Mouse (Mus musculus) layer of hippocampus, postnatal 14 days (tissue): ENCODE measurements around the gene Msl1. TPM values are rescaled to one million over a fixed set of nuclear protein-coding genes. Genes with fewer than 3 reads are reported as not detected.
A peak's percentile ranks its signal among the peaks of the same experiment; 100 is the strongest.

Source experiments
- DNase-seq, 2 experiments: peaks; one replicate each; pipeline ENCODE4 v3.0.0; 2021 to 2022; ENCODE audit warnings: low spot score in 2 of 2, mixed read lengths in 1 of 2
- total RNA-seq, 2 experiments: library from RNA; stranded (reverse); gene quantifications; 2 replicates each; pipeline ENCODE4 v1.2.3; 2021

Gene Msl1
- total RNA-seq, 2 experiments from 2014 or later, result 149 to 161 TPM

DNA sequence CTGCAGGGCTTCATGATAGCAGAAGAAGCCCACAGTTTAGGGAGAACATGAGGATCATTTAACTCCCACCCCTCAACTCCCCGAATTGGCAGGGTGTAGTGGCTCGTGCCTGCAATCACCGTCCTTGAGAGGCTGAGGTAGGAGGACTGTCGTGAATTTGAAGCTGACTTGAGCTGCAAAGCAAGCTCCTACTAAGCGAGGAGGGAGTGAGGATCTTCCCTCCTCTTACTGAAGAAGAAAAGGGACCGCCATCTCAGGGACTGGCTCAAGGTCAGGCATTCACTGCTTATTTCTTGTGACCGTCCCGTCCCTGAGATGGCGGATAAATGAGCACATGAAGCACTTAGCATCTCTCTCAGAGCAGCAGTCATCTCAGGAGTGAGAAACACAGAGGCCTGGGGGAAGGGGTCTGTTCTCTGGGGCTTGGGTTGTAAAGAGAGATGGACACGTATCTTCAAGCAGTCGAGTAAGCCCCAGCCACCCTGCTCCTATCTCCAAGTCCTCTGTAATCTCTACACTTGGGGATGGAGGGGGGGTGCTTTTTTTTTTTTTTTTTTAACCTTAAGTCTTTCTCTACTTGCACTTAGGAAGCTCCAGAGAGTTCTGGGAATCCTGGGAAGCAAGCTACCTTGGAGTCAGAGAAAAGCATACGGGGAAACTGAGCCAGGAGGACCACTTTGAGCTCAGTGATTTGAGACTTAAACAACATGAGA, 19.1 kb upstream of the Msl1 start:
- no peak for DNase-seq

DNA sequence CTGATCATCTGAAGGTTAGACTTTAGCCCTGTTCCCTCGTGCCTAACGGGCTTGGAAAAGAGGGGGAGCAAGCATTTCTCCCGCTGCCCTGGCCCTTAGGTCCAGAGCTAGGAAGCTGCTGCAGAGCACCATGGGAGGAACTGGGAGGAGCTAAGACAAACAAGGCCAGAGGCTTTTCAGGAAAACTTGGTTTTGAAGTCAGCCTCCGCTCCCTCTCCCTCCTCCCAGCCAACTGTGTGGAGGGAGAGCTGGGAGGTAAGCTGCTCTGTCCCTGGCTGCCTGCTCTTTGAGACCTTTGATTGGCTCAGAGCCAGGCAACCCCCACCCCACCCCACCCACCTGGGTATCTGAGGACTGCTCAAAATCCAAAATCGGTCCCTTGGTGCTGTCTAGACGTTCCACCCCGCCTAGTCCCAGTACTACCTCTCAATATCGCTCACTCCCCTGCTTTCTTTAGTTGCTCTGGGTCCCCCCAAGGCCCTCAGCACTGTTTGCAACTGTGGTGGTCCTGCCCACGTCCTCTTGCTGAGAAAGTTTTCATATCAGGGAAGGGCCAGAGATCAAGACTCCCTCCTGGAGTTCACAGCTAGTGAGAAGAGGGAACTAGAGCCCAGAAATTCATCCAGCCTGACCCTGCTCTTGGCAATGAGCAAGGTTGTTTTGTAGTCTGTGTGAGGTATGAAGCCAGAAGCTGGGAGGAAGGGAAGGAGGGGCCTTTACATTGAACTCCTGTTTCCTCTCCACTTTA, 18.3 kb upstream of the Msl1 start:
- no peak for DNase-seq

DNA sequence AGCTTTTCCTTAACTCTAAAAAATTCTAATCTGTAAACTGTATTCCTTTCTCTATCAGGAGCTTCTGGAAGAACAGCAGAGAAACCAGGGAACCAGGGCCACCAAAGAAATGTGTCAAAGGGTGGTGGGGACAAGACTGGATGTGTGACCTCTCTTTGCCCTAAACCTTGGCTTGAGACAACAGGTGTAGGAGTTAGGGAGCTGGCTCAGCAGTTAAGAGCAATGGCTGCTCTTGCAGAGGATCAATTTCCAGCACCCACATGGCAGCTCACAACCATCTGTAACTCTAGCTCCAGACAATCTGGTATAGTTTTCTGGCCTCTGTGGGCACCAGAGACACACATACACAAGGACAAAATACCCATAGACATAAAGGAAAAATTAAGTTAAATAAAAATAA, 17.4 kb upstream of the Msl1 start:
- DNase-seq, result no peak

DNA sequence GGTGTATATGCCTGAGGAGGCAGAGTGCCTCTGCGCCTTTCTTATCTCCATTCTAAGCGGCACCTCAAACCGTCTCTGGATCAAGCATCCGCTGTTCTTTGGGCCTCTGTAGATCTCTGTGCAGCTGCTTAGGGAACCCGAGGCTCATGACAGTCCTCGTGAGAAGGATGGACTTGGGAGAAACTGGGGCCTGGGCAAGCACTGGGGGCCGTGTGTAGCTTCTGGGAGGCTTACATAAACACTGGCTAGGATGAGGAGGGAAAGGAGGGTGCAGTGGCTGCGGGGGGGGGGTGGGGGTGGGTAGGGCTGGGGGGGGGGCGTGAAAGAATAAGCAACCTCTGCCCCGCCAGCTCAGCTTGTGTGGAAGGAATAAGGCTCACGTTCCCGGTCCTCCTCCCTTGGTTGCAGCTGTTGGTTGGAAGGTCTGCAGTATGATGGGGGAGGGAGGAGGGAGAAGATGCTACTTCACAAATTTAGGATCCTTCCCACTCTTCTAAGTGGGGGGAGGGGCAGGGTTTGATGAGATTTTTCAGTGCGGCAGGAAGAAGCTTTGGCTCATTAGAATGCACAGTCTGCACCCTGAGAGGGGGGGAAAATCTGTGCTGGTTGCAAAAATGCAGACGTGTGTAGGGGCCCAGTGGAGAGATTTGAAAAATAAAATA, 13.3 kb upstream of the Msl1 start:
- DNase-seq, result peak; percentile 55 to 85

DNA sequence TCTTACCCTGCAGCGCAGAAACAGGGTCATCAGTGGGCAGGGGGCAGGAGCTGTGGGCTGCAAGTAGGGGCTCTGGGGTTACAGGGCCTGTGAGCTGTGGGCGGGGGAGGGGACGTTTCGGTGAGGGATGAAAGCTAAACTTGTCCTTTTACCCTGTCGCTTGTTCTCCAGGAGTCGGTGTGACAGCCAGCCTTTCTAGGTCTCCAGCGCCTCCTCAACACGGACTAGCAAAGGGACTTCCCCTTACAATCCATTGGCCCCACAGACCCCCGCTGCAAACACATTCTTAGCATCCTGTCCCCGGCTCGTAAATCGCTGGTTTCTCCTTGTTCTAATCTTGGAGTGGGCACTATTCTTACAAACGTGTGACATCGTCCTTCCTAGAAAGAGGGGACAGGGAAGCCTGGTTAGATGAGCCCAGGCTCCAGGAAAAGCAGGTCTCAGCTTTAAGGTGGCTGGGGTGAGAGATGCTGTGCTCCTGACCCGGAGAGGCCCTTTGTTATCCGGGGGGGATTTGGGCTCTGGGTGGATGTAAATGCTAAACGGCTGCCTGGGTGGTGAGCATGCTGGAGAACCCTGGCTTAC, 12.6 kb upstream of the Msl1 start:
- DNase-seq, result no peak

DNA sequence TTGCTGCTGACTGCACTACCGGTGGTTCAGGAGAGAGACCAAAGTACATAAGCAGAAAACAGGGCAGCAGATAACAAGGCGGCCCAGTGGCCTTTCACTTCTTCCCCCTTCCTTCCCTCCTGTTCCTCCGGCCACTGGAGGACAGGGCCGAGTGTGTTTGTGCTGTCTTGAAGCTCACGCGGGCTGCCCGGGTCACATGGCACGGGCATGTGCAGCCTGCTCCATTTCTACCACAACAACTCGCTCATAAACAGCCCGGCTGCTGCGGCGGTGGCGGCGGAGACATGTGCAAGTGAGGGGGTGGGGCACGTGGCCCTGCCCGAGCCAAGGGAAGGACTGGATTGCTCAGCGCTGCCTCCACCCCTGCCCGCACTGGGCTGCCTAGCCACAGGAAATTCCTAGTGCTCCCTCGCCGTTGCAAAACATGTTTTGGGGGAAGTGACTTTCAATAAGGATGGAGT, 12.1 kb upstream of the Msl1 start:
- peak; percentile 95 to 96 for DNase-seq

DNA sequence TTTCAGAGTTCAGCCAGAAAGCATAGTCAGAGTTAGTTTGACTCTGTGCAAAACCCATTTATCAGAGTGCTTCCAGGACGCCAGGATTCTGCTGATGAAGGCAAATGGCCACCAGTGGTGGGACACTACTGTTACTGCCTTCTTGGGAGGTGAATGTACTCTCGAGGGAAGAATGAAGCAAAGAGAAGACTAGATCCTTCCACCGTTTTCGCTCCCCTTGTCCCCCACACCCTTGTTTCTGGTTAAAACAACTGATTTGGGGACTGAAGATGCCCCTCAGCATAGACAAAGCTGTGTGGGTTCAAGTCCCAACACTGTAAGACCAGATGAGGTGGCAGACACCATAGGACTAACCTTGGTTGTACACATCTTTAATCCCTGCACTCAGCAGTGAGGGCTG, 11.2 kb upstream of the Msl1 start:
- DNase-seq, result no peak

DNA sequence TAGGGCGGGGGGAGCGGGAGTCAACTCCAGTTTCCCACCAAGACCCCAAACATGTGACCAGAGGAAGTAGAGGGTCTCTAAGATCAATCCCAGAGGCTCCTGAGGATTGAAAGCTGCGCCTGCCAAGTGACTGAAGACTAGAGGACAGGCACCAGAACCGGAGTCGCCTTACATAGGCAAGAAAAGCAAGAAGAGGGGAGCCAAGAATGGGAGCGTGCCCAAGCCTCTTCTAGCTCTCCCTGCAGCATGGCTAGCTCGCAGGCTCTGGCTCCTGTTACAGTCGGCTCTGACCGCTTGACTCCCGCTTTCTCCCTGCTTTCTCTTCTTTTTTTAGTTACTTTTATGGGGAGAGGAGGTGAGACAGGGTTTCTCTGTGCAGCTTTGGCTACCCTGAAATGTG, 10.1 kb upstream of the Msl1 start:
- DNase-seq, result no peak

DNA sequence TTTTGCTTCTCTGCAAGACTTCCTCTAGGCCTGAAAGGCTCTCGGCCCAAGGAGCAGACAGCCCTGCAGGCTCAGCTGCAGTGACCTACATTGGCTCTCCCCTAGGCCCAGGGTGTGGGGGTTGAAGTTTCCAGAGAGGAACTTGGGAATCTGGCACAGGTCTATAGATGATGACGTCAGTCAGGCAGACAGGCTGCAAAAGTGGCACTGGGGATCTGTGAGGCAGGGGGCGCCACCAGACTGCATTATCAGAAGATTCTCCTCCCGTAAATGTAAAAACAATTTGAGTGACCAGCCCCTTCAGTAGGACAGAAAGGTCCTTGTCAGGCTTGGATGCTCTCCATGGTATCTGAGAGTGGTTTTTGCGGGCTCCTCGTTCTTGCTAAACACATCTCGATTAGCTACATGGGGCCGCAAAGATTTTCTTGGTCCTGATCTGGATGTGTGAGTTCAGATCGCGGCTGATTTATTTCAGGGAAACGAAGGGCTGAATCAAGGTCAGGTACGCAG, 9.5 kb upstream of the Msl1 start:
- peak; percentile 79 to 91 for DNase-seq

DNA sequence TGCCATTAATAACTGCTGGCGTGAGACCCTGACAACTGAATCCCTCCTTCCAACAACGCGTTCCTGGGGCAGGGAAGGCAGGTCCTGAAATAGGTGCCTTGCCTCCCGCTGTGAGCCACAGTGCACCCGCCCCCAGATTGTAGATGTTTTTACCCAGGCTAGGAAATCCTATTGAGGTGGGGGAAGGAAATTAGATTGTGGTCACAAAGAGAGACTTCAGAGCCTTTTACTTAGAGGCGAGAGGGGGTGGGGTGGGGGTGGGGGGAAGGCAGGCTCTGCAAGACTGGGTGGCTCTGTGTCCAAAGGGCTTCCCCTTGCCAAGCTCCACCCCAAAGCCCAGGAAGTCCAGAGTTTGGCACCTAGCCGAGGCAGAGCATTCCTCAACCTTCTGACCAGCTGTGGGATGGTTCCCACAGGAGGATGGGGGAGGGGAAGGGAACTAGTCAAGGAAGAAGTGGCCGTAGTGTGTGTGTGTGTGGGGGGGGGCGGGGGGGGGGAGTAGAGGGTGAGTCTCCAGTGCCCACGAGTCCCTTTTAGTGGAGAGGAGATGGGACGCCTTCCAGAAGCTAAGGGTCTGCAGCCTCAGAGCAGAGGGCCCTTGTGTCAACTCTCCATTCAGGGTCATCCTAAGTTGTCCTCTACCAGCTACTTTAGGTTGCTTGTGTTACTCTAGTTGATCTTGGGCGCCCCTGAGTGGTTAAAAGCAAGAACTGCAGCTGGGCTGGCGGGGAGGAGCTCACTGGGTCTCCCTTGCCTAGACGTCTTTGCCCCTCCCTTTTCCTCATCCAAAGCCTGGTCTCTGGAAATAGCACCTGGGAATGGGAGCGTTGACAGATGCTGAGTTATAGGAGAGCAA, 8.7 kb upstream of the Msl1 start:
- DNase-seq, result peak; percentile 98

DNA sequence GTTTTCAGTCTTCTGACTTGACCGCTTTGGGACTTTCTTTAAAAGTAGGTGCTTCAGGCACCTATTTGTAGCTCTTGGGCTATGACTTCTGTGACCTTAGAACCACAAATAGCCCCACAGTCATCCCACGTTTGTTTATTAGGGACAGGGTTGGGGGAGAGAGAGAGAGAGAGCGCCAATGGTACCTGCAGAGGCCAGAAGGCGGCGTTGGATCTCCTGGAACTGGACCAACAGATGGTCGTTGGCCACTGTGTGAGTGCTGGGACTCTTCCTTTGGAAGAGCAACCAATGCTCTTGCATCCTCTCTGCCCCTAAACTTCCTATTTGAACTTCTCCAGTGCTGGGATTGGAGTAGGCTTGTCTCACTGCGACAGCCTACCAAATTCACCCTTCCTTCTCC, 8.1 kb upstream of the Msl1 start:
- no peak for DNase-seq

DNA sequence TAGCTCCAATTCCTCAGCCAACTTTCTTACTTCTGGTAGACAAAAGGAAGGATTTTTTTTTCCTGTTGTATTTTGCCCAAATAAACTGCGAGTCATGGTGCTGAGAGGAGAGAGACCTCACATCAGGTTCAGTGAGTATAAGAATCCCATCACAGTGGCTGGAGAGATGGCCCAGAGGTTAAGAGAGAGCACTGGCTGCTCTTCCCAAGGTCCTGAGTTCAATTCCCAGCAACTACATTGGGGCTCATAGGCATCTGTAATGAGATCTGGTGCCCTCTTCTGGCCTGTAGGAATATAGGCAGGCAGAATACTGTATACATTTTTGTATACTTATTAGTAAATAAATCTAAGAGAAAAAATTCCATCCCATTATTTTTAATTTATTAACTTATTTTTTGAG, 7.6 kb upstream of the Msl1 start:
- DNase-seq, result no peak

DNA sequence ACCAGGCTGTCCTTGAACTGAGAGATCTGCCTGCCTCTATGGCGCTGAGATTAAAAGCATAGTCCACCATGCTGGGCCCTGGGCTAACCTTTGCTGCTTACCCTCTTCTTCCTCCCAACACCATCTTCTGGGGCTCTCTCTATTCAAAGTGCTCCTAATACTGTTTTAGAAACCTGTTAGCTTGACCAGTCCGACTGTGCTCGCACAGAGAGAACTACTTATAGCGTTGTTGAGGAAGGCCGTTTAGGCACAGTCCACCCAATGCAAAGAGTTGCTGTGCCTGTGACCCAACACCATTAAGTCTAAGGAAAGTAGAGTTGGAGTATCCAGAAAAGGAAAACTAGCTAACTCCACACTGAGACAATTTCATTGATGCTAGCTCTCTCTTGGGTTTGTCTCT, 7.2 kb upstream of the Msl1 start:
- DNase-seq, result no peak

DNA sequence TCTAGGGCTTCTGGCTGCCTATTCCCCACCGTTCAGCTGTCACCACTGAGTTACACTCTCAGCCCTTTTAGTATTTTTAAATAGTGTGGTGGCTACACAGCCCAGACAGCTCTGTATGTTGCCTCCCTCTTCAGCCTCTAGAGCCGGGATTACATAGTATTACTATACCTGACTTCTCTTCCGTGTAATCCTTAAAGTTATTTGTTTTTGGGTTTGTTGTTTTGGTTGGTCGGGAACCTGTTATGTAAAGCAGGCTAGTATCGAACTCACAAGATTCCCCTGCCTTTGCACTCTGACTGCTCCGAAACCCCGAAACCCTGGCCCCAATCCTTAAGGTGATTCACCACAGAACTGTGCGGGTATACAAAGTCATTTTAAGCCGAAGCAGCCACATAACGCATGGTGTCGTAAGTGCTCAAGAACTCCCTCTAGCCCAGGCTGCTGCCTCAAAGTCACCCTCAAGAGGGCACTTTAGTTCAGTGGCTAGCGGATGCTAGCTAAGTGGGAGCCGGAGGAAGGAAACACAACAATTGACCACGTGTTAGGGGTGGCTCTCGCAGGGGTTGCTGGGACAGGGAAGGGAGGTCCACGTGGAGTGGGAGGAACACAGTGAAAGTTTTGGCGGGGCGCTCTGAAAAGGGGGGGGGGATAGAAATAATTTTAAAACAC, 6.6 kb upstream of the Msl1 start:
- DNase-seq, result peak; percentile 75 to 89

DNA sequence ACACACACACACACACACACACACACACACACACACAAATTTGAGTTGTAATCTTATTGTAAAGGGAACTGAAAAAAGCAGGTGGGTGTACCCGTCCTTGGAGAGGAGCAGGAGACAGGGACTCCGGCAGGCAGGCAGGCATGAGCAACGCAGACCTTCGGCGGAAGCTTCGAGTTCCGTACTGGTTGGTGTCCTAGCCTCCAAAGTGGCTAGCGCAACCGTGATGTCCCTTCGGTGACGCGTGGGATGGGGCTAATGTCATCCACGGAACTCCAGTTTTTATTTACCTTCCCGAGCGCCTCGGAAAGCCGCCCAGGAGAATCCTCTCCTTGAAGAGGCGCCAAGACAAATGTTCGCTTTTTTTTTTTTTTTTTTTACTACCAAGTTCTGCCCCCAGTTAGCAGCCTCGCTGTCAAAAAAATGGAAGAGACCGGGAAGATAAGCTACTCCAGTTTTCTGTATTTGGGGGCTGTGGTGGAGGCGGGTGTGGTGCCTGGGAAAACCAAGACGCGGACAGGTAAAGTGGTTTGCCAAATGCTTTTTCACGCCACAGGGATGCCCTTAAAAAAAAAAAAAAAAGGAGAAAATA, 6.0 kb upstream of the Msl1 start:
- DNase-seq, result no peak

DNA sequence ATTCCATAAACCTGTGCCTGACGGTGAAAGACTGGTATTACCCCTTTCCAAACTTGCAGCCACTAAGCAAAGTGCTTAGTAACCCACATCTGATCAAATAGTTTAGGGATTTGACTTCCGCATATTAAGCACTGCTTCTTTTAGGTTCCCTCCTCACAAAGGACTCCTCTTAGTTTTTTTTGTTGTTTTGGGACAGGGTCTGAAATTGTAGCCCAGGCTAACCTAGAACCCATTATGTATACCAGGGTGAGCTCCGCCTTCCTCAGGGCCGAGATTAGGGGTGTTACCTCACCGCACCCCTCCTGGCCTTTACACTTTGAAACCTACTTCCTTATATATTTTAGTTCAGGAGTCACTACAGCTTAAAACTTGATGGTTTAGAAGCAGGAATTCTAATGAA, 5.5 kb upstream of the Msl1 start:
- DNase-seq, result no peak

DNA sequence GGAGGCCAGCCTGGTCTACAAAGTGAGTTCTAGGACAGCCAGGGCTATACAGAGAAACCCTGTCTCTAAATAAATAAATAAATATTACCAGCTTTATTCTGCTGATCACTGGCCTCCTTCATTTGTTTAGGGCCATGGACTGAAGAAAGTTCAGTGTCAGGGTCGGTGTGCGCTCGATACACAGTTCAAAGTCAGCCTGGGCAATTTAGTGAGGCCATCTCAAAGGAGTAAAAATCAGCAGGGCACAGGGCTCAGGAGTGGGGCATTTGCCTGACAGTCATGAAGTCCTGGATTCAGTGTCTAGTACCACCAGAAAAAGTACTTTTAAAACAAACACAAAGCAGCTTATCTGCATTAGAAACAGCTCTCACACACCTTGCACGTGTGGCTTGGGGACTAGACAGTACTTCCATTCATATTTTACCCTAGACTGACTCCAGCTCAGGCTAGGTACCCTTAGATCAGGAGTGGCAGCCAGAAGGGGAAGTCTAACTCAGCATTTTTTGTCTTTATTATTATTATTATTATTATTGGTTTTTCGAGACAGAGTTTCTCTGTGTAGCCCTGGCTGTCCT, 4.6 kb upstream of the Msl1 start:
- DNase-seq, result no peak

DNA sequence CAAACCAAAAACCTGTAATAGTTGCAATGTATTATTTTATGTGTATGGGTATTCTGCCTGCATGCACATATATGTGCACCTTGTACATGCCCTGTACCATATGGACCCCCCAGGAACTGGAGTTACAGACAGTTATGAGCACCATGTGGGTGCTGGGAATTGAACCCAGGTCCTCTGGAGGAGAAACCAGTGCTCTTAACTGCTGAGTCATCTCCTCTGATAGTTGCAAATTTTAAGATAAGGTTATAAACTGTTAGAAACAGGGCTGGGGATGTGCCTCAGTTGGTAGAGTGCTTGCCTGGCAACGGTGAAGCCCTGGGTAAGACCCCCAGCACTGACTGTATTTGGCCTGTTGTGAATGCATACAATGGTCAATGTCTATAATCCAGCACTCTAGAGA, 3.9 kb upstream of the Msl1 start:
- DNase-seq, result no peak

DNA sequence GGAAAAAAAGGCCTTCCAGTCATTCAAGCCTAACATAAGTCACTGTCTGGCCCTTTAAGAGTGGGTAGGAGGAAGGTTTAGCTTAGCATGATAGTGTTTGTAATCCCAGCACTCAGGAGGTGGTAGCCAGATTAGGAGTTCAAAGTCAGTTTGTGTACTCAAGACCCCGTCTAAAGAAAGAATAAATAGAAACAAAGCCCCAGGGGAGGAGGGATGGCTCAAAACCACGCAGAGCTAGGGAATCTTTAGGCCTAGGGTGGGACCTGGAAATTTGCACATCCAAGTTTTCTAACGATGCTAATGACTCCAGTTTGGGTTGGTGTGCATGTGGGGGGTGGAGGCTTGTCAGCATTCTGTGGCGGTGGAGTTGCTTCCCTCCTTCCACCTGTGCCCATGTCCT, 3.2 kb upstream of the Msl1 start:
- DNase-seq, result no peak
